Mouse (Mus musculus): ENCODE data around the gene Rps12.
"Not testable (repeated sequence)": the region's sequence is repeated elsewhere in the genome, so short reads cannot be mapped to it uniquely, and the experiment has no call there.

Rps12 gene

GRCm38 (mm10) chr10:23787062-23787821, at the start of gene Rps12:
Gene Rps12 (minus strand): TSS chr10:23787275.
- peak; percentile 97 to 98 for DNase-seq

GRCm38 (mm10) chr10:23836003-23836964, 49.2 kb upstream of the Rps12 start:
- no peak for DNase-seq

GRCm38 (mm10) chr10:23826516-23826915, 39.4 kb upstream of the Rps12 start:
- no peak for DNase-seq

- DNase-seq: no peak
Measured at GRCm38 (mm10) chr10:23816241-23816640, 29.2 kb upstream of the Rps12 start.

- peak; percentile 17 to 70 for DNase-seq
Measured at GRCm38 (mm10) chr10:23815168-23815567, 28.1 kb upstream of the Rps12 start.

- no peak for DNase-seq
Measured at GRCm38 (mm10) chr10:23812852-23813766, 26.0 kb upstream of the Rps12 start.

GRCm38 (mm10) chr10:23812438-23812759, 25.3 kb upstream of the Rps12 start:
- no peak for DNase-seq

- peak in 1 of 2 experiments; percentile 70 for DNase-seq
Measured at GRCm38 (mm10) chr10:23811635-23812437, 24.8 kb upstream of the Rps12 start.

- no peak for DNase-seq
Measured at GRCm38 (mm10) chr10:23806201-23806600, 19.1 kb upstream of the Rps12 start.

- DNase-seq: no peak
Measured at GRCm38 (mm10) chr10:23804665-23805064, 17.6 kb upstream of the Rps12 start.

GRCm38 (mm10) chr10:23802911-23803310, 15.8 kb upstream of the Rps12 start:
- DNase-seq: no peak

- DNase-seq: no peak
Measured at GRCm38 (mm10) chr10:23799933-23800332, 12.9 kb upstream of the Rps12 start.

GRCm38 (mm10) chr10:23798142-23798541, 11.1 kb upstream of the Rps12 start:
- no peak for DNase-seq

GRCm38 (mm10) chr10:23797606-23798005, 10.5 kb upstream of the Rps12 start:
- no peak for DNase-seq

GRCm38 (mm10) chr10:23796551-23797503, 9.8 kb upstream of the Rps12 start, which contains the start of gene Slc18b1:
Gene Slc18b1 (plus strand): TSS chr10:23796986.
- DNase-seq: peak in 1 of 2 experiments; percentile 14

GRCm38 (mm10) chr10:23795871-23796520, 8.9 kb upstream of the Rps12 start:
- DNase-seq: no peak

- DNase-seq: no peak
Measured at GRCm38 (mm10) chr10:23788056-23788600, 1.1 kb upstream of the Rps12 start.

- DNase-seq: peak in 1 of 2 experiments; percentile 4
Measured at GRCm38 (mm10) chr10:23786631-23787038, 440 bp downstream of the Rps12 start.

- DNase-seq: no peak
Measured at GRCm38 (mm10) chr10:23786040-23786439, 1.0 kb downstream of the Rps12 start.

- DNase-seq: not testable (repeated sequence)
Measured at GRCm38 (mm10) chr10:23785599-23785998, 1.5 kb downstream of the Rps12 start.
